Mouse (Mus musculus) liver, adult 2 months (tissue): Measurements from ENCODE around the gene Enoph1.

Experiments
- CTCF ChIP-seq: fragments of 200-500 bp; IDR thresholded peaks from 2 replicates; pipeline ENCODE4 v1.5.1; 2011; ENCODE audit warnings: low read depth, low read length, control low read depth
- POLR2A ChIP-seq: fragments of 200-500 bp; IDR thresholded peaks from 2 replicates; pipeline ENCODE4 v1.6.1; 2011; ENCODE audit warnings: low read length, control low read depth; ENCODE audit not compliant: insufficient read depth; ENCODE audit errors: extremely low read depth

GRCm38 (mm10) chr5:100091263-100091594 is 51.4 kb downstream of the Enoph1 start:
- TF ChIP-seq CTCF (no peak), POLR2A (no peak)
